Mouse (Mus musculus): ENCODE data around the gene M6pr. TPM values are rescaled to one million over a fixed set of nuclear protein-coding genes. Genes with fewer than 3 reads are reported as not detected.

Gene M6pr
- total and polyA plus RNA-seq, 2 experiments from 2014 or later = 44.0 to 51.9 TPM

DNA sequence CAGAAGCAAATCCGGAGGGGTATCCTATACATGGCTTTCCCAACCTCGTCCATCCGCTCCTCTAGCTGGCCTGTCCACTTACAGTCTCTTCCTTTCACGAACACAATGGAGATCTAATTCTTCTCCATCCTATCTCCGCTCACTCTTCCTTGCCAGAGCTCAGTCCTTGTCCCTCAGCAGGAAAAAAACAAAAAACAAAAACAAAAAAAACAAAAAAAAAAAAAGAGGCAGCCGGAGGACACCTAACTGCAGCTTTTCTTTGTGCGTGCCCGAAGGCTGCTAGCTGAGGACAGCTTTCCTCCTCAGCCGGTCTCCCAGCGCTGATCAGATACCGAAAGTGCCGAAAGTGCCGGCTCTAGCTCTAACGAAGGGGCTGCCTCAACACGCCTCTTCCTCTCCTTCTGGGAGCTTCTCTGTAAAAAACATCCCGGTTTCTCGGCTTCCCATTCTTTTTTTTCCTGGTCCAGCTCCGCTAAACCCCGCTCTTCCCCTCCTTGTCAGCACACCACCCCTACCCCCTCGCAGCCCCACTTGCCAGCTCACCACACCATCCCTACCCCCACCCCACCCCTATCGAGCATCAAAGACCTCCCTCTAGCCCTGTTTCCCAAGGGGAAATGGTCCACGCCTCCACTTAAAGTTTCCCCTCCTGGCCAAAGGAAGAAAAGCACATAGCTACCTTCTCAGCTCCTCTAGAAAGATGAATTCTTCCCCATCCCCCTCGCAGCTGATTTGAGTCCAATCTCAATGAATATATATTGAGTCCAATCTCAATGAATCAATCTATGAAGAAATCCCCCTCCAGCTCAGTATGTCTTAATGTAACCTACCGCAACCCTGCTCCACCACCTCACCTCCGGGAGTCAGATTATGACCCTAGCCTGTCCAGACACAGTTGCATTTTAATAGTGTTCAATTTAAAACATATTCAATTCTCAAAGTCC, 11.0 kb upstream of the M6pr start:
- H3K4me2 ChIP-seq (ENCODE audit: low read depth) = peak overlapping the region; percentile 74
- peak overlapping the region; percentile 90 for H3K27ac ChIP-seq (ENCODE audit: low read depth, low read length)
- WGBS = 7% methylated on average over 25 of the region's 25 CpGs
- no peaks in the 10 kb centered on the region for H3K36me3 ChIP-seq (ENCODE audit: insufficient read depth)
- H3K4me3 ChIP-seq (ENCODE audit: low read depth, low read length) = peak overlapping the region; percentile 50
- ATAC-seq = peak; percentile 93
- no peaks in the 10 kb centered on the region for H3K9me3 ChIP-seq (ENCODE audit: low read length)
- no peaks in the 10 kb centered on the region for H3K4me1 ChIP-seq (ENCODE audit: insufficient read depth)
- H3K9ac ChIP-seq = peak overlapping the region; percentile 78
- peak; percentile 78 for DNase-seq
- no peaks in the 10 kb centered on the region for H3K27me3 ChIP-seq (ENCODE audit: insufficient read depth, low read length)
- TF ChIP-seq CTCF (IDR thresholded peaks at IDR 0.05; ENCODE audit: low read depth) = peak; percentile 48

DNA sequence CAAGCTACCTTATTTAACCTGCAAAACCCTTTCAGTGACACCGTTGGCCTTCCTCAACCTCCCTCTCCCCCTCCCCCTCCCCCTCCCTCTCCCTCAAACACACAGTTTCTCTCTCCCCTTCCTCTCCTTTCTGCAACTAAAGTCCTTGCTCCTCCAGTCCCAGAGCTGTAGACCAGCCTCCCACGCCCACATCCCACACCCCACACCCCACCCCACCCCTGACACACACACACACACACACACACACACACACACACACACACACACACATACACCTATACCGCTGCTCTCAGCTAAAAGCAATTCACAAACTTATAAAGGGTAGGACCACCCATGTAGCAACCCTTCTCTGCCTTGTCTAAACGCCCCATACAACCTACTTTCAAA, 10.3 kb upstream of the M6pr start:
- ATAC-seq = no peak
- Histone ChIP-seq H3K27ac (ENCODE audit: low read depth, low read length) (peak overlapping the region; percentile 90; the same call in 1 of the 2 replicates), H3K27me3 (ENCODE audit: insufficient read depth, low read length) (no peaks in the 10 kb centered on the region), H3K9ac (no peak overlapping the region), H3K36me3 (ENCODE audit: insufficient read depth) (no peaks in the 10 kb centered on the region), H3K9me3 (ENCODE audit: low read length) (no peaks in the 10 kb centered on the region), H3K4me3 (ENCODE audit: low read depth, low read length) (no peak overlapping the region), H3K4me2 (ENCODE audit: low read depth) (peak overlapping the region; percentile 74; the same call in 1 of the 2 replicates), H3K4me1 (ENCODE audit: insufficient read depth) (no peaks in the 10 kb centered on the region)
- DNase-seq = no peak
- 41% methylated on average over 4 of the region's 4 CpGs for WGBS
- no peak for TF ChIP-seq CTCF (IDR thresholded peaks at IDR 0.05; ENCODE audit: low read depth)

DNA sequence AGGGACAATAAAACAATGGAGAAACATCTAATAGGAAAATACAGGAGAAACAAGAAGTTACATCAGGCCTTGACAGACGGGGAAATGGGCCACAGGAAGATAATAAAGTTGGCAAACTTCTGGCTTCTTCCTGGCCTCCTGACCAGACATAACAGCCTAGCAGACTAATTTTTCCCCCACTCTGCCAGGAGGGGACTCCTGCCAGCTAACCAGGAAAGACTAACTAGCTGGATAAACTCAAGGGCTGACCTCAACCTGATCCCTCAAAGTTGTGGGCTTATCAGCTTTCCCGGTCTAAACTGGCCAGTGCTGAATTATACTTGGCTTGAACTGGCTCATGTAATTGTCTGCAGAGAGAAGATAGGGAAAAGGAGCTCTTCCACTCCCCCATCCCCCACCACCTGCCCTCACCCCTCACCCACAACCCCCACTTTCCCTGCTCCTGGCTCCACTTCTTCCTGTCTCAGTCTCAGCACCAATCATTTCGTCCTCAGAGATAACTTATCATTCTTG, 8.8 kb upstream of the M6pr start:
- no peak overlapping the region for H3K4me2 ChIP-seq (ENCODE audit: low read depth)
- TF ChIP-seq CTCF (IDR thresholded peaks at IDR 0.05; ENCODE audit: low read depth) = no peak
- no peaks in the 10 kb centered on the region for H3K4me1 ChIP-seq (ENCODE audit: insufficient read depth)
- H3K27me3 ChIP-seq (ENCODE audit: insufficient read depth, low read length) = no peaks in the 10 kb centered on the region
- H3K4me3 ChIP-seq (ENCODE audit: low read depth, low read length) = no peak overlapping the region
- DNase-seq (no peak), ATAC-seq (no peak)
- no peaks in the 10 kb centered on the region for H3K36me3 ChIP-seq (ENCODE audit: insufficient read depth)
- H3K9ac ChIP-seq = no peak overlapping the region
- no peak overlapping the region for H3K27ac ChIP-seq (ENCODE audit: low read depth, low read length)
- no peaks in the 10 kb centered on the region for H3K9me3 ChIP-seq (ENCODE audit: low read length)
- WGBS = 74% methylated on average over 3 of the region's 3 CpGs

DNA sequence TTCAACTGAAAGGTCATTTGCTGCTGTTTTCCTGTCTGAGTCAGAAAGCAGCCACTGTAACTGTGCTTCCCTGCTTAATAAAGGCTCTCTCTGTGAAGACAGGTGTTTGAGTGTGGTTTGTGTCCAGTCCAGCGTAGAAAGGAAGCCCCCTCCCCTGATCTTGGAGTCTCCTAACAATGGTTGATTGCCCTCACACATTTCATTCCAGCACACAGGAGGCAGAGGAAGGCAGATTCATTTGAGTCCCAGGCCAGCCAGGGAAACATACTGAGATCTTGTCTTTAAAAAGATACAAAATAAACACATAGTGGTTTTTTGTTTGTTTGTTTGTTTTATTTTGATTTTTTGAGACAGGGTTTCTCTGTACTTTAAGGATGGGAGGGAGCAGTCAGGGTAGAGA, 6.4 kb upstream of the M6pr start:
- DNase-seq (no peak), ATAC-seq (no peak)
- 76% methylated on average over 1 of the region's 1 CpGs for WGBS
- no peaks in the 10 kb centered on the region for H3K4me1 ChIP-seq (ENCODE audit: insufficient read depth)
- no peaks in the 10 kb centered on the region for H3K9me3 ChIP-seq (ENCODE audit: low read length)
- no peak overlapping the region for H3K4me3 ChIP-seq (ENCODE audit: low read depth, low read length)
- no peak overlapping the region for H3K4me2 ChIP-seq (ENCODE audit: low read depth)
- no peak for TF ChIP-seq CTCF (IDR thresholded peaks at IDR 0.05; ENCODE audit: low read depth)
- no peaks in the 10 kb centered on the region for H3K36me3 ChIP-seq (ENCODE audit: insufficient read depth)
- H3K27me3 ChIP-seq (ENCODE audit: insufficient read depth, low read length) = no peaks in the 10 kb centered on the region
- H3K9ac ChIP-seq = no peak overlapping the region
- H3K27ac ChIP-seq (ENCODE audit: low read depth, low read length) = no peak overlapping the region

DNA sequence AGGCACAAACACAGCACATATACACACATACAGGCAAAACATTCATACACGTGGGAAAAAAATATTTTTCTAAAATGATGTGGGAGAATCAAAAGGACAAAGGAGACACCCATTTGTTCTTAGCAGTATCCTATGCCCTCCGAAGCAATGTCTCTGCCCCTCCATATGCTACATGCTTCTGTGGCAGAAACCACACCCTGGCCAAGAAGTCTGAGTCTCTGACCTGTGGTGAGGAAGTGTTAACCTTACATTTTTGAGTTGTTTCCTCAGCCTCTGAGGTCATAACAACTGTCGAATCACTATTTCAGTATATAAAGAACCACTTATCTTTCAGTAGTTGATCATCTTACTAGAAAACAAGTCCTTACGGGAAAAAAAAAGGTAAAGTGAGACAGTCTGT, 5.9 kb upstream of the M6pr start:
- 89% methylated on average over 4 of the region's 4 CpGs for WGBS
- Histone ChIP-seq H3K4me1 (ENCODE audit: insufficient read depth) (no peaks in the 10 kb centered on the region), H3K27ac (ENCODE audit: low read depth, low read length) (no peak overlapping the region), H3K4me3 (ENCODE audit: low read depth, low read length) (no peak overlapping the region), H3K9me3 (ENCODE audit: low read length) (no peaks in the 10 kb centered on the region), H3K9ac (no peak overlapping the region), H3K4me2 (ENCODE audit: low read depth) (no peak overlapping the region), H3K27me3 (ENCODE audit: insufficient read depth, low read length) (no peaks in the 10 kb centered on the region), H3K36me3 (ENCODE audit: insufficient read depth) (no peaks in the 10 kb centered on the region)
- ATAC-seq (no peak), DNase-seq (no peak)
- TF ChIP-seq CTCF (IDR thresholded peaks at IDR 0.05; ENCODE audit: low read depth) = no peak

DNA sequence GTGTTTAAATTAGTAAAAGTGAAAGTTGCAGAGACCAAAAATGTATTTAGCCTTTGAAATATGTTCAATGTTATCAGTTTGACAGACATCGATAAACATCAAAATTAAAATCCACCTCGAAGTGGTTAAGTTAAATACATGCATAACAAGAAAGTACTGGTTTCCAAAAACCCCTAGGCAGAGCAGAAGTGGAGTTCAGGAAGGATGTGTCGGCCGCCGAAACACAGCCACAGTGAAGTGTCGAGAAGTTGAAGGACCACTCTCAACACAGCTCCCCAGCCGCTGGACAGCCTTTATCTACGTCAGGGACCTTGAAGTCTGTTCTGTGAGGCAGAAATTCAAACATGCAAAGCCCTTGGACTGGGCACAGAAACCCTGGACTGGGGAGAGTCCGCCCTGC, 5.0 kb upstream of the M6pr start:
- no peak overlapping the region for H3K4me2 ChIP-seq (ENCODE audit: low read depth)
- H3K27me3 ChIP-seq (ENCODE audit: insufficient read depth, low read length) = no peaks in the 10 kb centered on the region
- DNase-seq = no peak
- no peak for TF ChIP-seq CTCF (IDR thresholded peaks at IDR 0.05; ENCODE audit: low read depth)
- peaks cover 4% of the 10 kb centered on the region; the same call in 1 of the 2 replicates for H3K4me1 ChIP-seq (ENCODE audit: insufficient read depth)
- ATAC-seq = no peak
- no peak overlapping the region for H3K27ac ChIP-seq (ENCODE audit: low read depth, low read length)
- H3K9ac ChIP-seq = no peak overlapping the region
- 87% methylated on average over 9 of the region's 9 CpGs for WGBS
- no peaks in the 10 kb centered on the region for H3K36me3 ChIP-seq (ENCODE audit: insufficient read depth)
- H3K4me3 ChIP-seq (ENCODE audit: low read depth, low read length) = no peak overlapping the region
- H3K9me3 ChIP-seq (ENCODE audit: low read length) = no peaks in the 10 kb centered on the region

DNA sequence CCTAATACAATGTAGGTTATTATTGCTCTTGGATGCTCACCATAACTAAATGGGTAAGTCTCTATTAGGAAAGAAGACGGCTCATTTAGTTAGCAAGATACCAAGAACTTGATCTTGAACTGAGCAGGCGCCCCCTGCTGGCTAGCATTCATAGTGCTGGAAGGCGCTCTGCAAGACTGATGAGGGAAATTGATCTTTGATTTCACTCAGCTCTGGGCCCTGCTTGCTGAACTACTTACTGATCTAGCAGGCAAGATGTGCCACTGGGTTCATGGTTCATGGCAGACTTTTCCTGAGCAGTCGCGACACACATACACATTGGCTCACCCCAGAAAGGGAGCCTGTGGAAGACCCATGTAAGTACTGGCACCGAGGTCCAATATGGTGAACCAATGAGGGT, 4.2 kb upstream of the M6pr start:
- Histone ChIP-seq H3K9me3 (ENCODE audit: low read length) (no peaks in the 10 kb centered on the region), H3K27ac (ENCODE audit: low read depth, low read length) (no peak overlapping the region), H3K27me3 (ENCODE audit: insufficient read depth, low read length) (no peaks in the 10 kb centered on the region), H3K4me1 (ENCODE audit: insufficient read depth) (peaks cover 5% of the 10 kb centered on the region; the same call in 1 of the 2 replicates), H3K9ac (no peak overlapping the region), H3K4me3 (ENCODE audit: low read depth, low read length) (no peak overlapping the region), H3K4me2 (ENCODE audit: low read depth) (no peak overlapping the region), H3K36me3 (ENCODE audit: insufficient read depth) (no peaks in the 10 kb centered on the region)
- WGBS = 38% methylated on average over 6 of the region's 6 CpGs
- peak; percentile 90 for TF ChIP-seq CTCF (IDR thresholded peaks at IDR 0.05; ENCODE audit: low read depth)
- DNase-seq = peak; percentile 87
- no peak for ATAC-seq
